Mouse (Mus musculus) heart, postnatal 14 days (tissue): Measurements from ENCODE around the gene Gpam. TPM values are rescaled to one million over a fixed set of nuclear protein-coding genes. Genes with fewer than 3 reads are reported as not detected.

Experiments used
- DNase-seq, 2 experiments: peaks; one replicate each; pipeline ENCODE4 v3.0.0; 2021 to 2022
- intact Hi-C: fragments of 180-260 bp; cut with DNase I; formaldehyde crosslinking; loops from one replicate; pipeline ENCODE4 v1.15.1; 2025
- total RNA-seq, 2 experiments: library from RNA; stranded (reverse); gene quantifications; 2 replicates each; pipeline ENCODE4 v1.2.3; 2021

The Gpam gene
- total RNA-seq, 2 experiments from 2014 or later = 165 to 166 TPM

DNA sequence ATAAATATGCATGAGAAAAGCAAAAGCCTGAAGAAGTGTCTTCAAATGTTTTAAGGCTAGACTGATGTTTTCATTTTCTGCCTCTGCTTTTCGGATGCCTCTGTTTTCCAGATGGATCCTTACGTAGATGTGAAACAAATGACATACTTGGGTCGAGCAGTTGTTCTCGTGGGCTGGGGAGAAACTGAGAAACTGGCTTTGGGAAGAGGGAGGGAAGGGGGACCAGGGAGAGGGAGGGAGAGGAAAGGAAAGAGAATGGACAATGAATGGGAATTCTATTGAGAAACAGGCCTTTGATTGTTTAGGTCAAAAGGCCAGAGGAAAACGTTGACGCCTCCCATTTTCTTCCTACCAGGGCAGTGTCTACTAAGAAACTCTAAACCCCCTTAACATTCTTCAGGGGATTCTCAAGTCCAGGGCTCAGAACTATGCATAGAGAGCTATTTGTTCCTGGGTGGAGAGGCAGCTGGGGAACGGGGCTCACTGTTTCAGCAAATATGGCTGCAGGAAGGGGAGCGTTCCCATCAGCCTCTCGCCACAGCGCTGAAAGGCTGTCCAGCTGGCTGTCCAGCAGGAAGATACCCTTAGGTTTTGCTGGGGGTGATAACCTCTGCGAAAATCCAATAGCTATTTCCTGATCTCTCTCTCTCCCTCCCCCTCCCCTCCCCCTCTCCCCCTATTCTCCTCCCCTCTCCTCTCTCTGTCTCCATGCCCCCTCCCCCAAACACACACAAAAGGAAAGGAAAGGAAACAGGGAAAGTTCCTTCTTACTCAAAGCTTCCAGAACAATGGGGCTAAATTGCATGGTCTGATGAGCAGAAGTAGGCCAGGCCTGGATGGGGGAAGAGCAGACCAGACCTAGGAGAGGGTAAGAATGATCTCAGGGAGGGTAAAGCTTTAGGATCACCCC, 16.6 kb upstream of the Gpam start:
- DNase-seq = no peak
- intact Hi-C loops = no loop called here

DNA sequence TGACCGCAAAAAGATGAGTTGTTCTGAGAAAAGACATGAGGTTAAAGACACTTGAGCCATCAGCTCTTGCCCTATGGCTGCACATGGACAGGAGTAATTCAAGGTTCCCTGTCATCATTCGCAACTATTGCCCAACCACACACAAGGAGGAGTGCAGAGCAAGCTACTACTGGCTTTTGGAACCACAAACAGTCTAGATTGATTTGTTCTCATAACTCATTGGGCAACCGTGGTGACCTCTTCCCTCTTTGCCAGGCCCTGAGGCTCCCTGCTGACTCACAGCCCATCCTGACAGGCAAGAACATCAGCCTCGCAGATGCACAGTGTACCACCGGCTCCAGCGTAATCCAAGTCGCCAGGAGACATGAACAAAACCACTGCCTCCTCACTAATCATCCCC, 12.3 kb upstream of the Gpam start:
- intact Hi-C loops = no loop called here
- DNase-seq = no peak

DNA sequence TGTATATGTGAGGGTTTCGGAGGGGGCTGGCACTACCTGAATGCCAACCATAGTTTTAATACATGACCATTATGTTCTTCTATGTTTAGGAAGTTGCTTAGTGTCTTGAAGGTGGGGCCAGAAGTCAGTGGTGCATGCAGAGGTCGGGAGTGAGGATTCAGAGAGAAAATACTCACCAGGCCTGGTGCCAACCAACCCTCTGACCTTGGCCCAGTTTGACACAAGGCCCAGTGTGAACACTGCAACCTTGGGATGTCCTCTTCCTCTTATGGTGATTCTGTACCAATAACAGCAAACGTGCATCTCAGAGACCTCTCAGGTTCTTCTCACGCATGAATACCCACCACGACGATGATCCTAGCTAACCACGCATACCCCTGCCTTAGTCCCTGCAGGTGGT, 11.5 kb upstream of the Gpam start:
- intact Hi-C loops = no loop called here
- no peak for DNase-seq

DNA sequence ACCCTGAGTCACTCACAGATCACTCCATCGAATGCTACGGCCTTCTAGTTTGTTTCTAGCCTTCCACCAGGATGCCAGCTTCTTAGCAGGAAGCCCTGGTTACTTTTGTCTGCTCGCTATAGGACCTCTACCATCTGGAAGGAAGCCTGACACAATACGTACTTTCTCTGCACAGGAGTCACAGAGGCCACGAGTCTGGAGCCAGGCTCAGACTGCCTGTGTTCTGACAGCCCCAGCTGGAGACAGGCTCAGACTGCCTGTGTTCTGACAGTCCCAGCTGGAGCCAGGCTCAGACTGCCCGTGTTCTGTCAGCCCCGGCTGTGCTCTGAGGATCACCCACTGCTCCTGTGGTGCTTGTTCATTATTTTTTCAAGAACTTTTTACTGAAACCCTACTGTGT, 10.8 kb upstream of the Gpam start:
- DNase-seq = peak; percentile 18 to 36
- intact Hi-C loops = no loop called here

DNA sequence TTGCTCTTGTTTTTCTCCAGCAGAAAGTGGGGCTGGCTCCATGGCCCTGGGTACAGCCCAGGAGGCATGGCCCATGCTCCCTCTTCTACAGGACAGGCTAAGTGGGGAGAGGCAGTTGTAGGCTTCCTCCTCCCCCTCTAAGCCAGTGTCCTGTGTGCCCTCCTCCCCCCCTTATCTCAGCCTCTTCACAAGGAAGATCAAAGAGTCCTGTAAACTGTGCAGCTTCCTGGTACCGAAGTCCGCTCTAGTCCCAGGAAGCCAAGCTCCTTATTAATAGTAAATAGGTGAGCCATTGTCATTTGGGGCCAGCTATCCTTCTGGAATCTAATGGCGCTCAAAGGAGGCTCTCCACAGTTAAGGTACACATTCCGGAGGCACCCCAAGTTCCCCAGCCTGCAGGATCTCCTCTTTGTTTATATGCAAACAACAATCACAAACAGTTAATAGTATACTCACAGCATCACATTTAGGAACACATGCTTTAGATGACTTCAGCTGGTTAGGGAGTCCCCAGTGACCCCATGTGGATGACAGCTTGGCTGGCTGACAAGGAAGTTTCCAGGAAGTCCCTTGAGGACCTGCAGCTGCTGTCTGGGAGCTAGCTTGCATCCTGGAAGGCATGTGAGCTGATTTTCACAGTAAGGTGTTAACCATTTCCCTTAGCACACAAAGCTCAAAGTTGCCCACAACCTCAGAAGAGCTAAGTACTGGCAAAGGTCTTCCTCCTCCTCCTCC, 9.8 kb upstream of the Gpam start:
- peak; percentile 61 to 78 for DNase-seq
- intact Hi-C loops = no loop called here

DNA sequence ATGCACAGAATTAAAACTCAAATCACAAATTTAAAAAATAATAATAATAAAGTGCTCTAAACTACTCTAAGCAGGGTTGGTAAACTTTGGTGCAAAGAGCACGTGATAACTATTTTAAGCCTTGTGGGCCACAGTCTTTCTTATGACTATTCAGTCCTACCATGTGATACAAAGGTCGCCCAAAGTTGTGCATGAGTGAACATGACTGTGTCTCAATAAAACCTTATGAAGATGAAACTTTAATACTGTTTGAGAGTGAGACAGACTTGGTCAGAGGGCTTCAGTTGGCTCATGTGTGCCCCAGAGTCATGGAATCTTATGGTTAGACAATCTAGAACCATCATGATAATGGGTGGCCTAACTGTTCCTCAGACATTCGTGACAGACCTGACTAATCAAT, 8.9 kb upstream of the Gpam start:
- DNase-seq = no peak
- intact Hi-C loops = no loop called here

DNA sequence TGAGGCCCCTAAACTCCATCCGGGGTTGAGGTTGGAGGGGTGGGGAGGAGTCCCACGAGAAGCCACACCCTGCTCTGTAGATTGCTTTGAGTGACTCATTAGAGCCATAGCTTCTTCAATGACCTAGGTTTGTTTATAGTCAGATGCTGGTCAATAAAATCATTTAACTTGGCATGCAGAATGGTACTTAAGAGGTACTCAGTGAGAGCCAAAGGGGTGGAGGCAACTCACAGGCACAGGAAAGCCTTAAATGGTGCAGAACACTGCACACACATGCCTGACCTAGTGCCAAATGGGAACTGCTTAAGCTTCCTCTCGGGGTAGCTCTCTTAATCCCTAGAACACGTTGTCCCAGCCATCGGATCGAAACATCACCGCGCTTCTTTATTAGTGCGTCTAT, 7.5 kb upstream of the Gpam start:
- intact Hi-C loops = no loop called here
- no peak for DNase-seq

DNA sequence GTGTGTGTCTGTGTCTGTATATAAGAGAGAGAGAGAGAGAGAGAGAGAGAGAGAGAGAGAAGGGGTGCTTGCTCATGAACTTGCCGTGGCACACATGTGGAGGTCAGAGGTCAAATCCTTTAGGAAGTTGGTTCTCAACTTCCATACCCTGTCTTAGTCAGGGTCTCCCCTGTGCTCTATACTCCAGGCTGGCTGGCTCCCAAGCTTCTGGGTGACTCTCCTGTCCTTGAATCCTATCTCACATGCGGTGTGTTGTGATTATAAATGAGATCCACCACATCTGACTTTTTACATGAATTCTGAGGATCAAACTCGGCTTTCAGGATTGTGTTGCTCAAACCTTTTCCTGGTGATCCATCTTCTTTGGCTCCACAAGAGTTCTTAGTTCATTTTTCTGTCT, 5.4 kb upstream of the Gpam start:
- no peak for DNase-seq
- intact Hi-C loops = no loop called here

DNA sequence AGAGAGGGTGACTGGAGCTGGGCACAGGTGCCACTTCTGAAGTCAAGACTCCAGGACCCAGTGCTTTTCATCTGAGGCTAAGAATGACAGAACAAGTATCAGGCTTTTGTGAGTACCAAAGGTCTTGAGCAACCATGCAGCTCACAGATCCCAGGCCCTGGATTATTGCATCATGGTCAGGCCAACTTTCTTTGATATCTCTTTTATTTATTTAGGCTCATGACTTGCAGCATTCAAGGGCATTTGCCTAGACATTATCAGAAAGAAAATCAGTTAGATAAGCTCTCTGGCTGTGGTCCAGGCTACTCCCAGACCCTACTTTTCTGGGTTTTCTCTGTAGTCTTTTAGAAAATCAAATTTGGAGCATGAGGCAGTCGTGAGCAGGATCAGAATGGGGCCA, 4.7 kb upstream of the Gpam start:
- DNase-seq = no peak
- intact Hi-C loops = no loop called here

DNA sequence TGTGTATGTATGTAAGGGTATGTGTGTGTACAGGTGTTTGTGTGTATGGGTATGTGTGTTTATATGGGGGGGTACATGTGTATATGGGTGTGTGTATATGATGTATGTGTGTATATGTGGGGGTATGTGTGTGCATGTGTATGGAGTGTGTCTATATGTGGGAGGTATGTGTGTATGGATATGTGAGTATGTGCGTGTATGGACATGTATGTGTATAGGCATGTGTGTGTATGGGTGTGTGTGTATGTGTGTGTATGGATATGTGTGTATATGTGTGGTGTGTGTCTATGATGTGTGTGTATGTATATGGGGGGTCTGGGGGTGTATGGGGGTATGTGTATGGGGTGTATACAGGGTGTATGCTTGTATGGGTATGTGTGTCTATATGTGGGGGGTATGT, 1.4 kb upstream of the Gpam start:
- intact Hi-C loops = no loop called here
- no peak for DNase-seq

DNA sequence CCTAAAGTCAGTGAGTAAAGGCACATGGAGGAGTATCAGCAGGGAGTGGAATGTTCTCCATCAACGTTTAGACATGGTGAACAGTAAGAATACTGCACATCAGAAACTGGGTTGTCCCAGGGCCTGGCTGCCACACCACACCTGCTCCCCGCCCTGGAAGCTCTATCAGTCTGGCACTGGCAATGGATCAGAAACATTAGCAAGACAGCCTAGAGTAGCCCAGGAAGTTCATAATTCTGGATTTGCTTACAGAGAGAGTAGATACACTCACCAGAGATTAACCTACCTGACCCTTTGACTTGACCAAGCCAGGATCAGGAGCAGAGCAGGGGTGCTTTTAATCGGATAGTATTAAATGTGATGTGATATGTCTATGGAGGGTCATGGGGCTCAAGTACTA, 1.6 kb downstream of the Gpam start:
- no peak for DNase-seq
- intact Hi-C loops = no loop called here

DNA sequence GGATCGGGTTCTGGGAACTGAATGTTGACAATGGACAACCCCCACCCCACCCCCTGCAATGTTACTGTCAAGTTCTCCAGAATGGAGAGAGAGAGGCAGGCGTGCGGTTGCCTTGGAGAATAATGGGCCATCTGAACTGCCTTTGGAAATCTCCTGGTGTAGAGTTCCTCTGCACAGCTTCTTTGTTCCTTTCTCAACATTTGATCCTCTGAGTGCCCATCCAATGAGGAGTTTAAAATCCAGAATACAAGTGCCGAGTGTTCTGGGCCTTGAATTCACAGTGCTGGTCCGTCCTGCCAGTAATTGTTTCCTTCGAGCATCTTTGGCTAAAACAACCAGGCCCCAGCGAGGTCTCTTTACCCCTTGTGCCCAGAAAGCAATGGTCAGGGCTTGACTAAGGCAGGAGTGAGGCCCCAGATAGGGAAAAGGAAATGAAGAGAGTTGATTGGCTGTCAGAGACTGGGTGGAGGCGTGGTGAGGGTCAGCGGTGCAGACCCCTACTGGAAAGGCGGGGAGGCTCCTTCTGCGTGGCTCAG, 4.0 kb downstream of the Gpam start:
- intact Hi-C loops = no loop called here

DNA sequence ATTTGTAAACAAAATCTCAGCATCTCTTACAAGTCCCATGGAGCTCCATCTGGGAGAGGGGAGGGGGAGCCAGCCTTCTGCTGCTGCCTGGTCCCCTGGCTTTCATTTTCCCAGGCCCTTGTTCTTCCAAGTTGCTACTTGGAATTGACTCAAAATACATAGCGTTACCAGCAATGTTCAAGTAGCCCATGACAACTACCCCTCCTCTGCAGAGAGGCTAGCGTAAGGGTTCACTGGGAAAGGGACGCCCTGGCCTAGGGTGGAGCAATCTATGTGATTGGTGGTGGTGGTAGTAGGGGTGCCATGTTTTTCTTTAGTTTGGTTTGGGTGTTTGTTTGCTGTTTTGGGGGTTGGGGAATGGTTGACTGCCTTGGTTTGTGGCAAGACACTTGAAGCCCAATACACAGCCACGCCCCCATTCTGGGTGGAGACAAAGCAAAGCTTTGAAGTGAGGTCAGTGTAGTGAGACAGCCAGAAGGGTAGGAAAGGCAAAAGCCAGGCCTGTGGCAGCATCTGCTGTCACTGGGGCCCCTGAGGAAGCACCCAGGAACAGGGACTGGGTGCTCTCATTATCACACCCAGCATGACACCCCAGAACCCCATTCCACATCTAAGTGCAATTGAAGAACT, 4.6 kb downstream of the Gpam start:
- no peak for DNase-seq

More for the DNA sequence above, 4.0 kb downstream of the Gpam start:
- no peak for DNase-seq

DNA sequence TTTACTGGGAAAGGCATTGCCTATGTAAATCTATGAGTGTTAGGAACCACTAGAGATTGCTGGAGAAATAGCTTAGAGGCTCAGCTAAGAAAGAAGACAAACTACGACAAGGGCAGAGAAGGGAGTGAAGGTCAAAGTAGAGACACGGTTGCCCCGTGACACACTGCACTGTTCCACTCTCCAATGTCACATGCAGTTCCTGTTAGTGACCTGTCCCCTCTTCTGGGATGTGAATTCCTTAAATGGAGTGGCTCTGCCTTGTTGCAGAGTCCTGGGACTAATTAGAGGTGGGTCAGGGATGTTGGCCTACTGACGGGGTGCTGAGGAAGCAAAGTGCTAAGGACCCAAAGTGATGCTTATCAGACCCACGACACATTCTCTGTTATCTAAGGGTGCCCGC, 5.2 kb downstream of the Gpam start:
- intact Hi-C loops = no loop called here
- DNase-seq = no peak

More for the DNA sequence above, 4.6 kb downstream of the Gpam start:
- intact Hi-C loops = no loop called here

DNA sequence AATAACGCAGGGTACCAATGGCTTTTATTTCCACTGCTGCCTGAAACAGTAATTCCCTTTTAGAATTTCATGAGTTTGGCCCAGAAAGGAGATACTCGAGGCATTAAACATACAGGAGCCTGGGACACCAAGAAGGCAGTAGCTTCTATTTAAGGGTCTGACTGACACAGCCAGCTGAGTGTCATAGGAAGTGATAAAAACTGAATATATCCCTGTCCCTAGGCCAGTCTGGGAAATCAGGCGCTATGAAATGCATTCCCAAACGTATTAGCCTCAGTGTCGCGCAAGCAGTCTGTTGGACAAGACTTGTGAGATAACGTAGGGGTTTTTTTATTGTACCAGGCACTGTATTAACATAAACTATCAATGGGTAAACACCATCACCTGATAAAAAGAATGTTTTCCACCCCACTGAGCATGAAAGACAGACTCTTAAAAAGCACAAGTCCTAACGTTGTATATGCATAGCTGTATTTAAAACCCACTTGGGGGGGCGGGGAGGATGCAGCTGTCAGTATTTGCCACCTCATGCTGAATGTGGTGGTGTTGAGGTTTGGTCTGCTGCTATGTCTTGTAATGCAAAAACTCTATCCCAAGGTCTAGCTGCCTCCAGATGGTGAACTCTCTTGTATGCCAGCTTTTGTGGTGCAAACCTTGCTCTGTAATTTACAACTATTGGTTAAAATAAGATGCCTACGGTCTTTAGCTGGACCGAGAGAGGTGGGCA, 6.4 kb downstream of the Gpam start:
- intact Hi-C loops = no loop called here

DNA sequence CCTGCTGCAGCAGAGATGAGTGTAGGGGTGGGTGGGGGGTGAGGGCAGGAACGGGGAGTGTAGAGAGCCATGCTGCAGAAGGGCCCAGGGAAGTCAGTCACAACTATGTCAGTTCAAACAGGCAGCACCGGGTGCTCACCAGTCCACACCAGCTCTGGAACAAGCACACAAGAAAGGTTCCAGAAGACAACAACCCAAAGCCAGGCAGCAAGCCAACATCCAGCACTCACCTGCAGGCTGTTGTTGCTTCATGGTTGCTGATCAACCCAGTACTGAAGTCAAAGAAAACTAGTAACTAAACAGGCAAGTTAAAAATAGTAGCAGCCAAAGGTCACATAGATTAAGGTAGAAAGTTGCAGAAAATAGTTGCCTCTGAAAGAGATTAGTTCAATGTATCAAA, 7.5 kb downstream of the Gpam start:
- intact Hi-C loops = no loop called here
- peak in 1 of 2 experiments; percentile 22 for DNase-seq

More for the DNA sequence above, 6.4 kb downstream of the Gpam start:
- DNase-seq = no peak

DNA sequence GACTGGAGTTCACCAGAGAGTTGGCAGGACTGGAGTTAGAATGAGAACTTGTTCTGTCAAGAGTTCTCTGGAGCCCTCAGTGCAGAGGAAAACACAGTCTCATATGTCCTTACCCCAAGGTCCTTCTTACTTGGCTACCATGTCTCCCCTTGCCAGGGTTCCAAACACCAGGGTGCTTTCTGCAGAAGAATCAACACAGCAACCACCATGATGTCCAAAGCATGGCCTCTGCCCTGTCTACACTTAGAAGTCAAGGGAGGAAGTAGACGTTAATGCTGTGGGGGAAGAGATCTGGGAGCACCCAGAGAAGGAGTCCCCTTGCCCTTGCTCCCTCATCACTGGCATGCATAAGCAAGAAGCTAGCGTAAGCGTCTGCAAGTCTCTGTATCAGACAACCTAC, 9.0 kb downstream of the Gpam start:
- intact Hi-C loops = no loop called here
- DNase-seq = no peak

DNA sequence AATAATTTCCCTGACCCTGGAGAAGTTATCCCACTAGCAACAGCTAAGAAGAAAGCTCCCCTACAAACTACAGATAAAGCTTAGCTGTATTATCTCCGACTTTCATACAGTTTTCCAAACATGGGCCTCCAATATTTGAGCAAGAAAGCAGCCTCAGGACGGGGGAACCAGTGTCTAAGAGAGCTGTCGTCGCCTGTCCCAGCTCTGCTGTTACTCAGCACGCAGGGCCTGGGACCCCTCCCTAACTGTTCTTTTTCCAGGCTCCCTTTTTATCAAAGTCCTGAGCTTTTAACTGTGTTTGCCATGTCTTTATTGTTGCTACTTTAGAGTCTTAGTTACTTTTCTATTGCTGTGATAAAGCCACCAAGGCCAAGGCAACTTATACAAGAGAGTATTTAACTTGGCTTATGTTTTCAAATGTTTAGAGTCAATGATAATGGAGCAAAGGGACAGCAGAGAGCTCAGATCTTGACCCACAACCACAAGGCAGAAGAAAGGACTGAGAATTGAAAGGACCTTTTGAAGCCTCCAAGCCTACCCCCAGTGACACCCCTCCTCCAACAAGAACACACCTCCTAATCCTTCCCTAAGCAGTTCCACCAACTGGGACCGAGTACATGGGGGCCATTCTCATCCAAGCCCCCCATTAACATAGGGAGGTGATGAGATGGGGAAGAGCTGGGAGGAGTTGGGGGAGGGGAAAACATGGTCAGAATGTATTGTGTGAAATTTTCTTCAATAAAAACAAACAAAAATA, 9.8 kb downstream of the Gpam start:
- intact Hi-C loops = no loop called here
- no peak for DNase-seq

DNA sequence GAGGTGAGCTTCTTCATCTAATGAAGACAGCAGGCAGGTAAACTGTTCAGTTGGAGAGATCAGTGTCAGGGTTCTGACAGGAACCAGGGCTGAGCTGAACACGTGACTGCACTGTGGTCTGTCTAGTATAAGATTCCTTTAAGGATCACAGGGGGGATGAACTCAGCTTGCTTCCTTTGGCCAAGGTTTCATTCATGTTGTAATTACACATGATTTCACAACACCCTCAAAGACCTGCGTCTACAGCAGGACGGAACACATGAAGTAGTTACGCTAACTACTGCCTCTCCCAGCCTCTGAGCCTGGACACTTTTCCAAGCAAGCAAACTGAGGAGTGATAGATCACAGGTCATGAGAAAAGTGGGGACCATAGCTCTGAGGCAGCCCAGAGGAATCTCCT, 11.5 kb downstream of the Gpam start:
- DNase-seq = no peak
- intact Hi-C loops = no loop called here
